Mouse (Mus musculus): ENCODE measurements around the gene Ccdc163. TPM values are rescaled to one million over a fixed set of nuclear protein-coding genes. Genes with fewer than 3 reads are reported as not detected.
A peak's percentile ranks its signal among the peaks of the same experiment; 100 is the strongest.

Gene Ccdc163
- polyA plus RNA-seq, 2 experiments from 2014 or later: 33.7 to 39.5 TPM

GRCm38 (mm10) chr4:116703804-116704203 is 4.5 kb upstream of the Ccdc163 start:
- ATAC-seq: no peak

- ATAC-seq: no peak
Observed at GRCm38 (mm10) chr4:116707666-116708065, 643 bp upstream of the Ccdc163 start.

- ATAC-seq: no peak
Observed at GRCm38 (mm10) chr4:116708791-116709390, 582 bp downstream of the Ccdc163 start.

- no peak for ATAC-seq
Observed at GRCm38 (mm10) chr4:116710154-116710553, 1.8 kb downstream of the Ccdc163 start.

- ATAC-seq: no peak
Observed at GRCm38 (mm10) chr4:116712536-116712935, 4.2 kb downstream of the Ccdc163 start.

GRCm38 (mm10) chr4:116719396-116719795 is 11.1 kb downstream of the Ccdc163 start:
- no peak for ATAC-seq

GRCm38 (mm10) chr4:116720343-116721097 is 12.2 kb downstream of the Ccdc163 start, which contains the start of gene Tesk2:
Gene Tesk2 (plus strand): TSS chr4:116720948.
- ATAC-seq: peak; percentile 95

GRCm38 (mm10) chr4:116721098-116721628 is 12.9 kb downstream of the Ccdc163 start:
- ATAC-seq: peak; percentile 3

- no peak for ATAC-seq
Observed at GRCm38 (mm10) chr4:116722230-116722629, 13.9 kb downstream of the Ccdc163 start.

- no peak for ATAC-seq
Observed at GRCm38 (mm10) chr4:116725444-116725843, 17.1 kb downstream of the Ccdc163 start.

- ATAC-seq: no peak
Observed at GRCm38 (mm10) chr4:116727401-116727800, 19.1 kb downstream of the Ccdc163 start.

GRCm38 (mm10) chr4:116729532-116729931 is 21.2 kb downstream of the Ccdc163 start:
- no peak for ATAC-seq

- no peak for ATAC-seq
Observed at GRCm38 (mm10) chr4:116731077-116731476, 22.8 kb downstream of the Ccdc163 start.

GRCm38 (mm10) chr4:116732355-116732754 is 24.0 kb downstream of the Ccdc163 start:
- ATAC-seq: no peak

GRCm38 (mm10) chr4:116734996-116735395 is 26.7 kb downstream of the Ccdc163 start:
- ATAC-seq: no peak

GRCm38 (mm10) chr4:116738972-116739751 is 30.9 kb downstream of the Ccdc163 start:
- no peak for ATAC-seq

GRCm38 (mm10) chr4:116749750-116750149 is 41.4 kb downstream of the Ccdc163 start:
- no peak for ATAC-seq

- ATAC-seq: no peak
Observed at GRCm38 (mm10) chr4:116761914-116762313, 53.6 kb downstream of the Ccdc163 start.

- no peak for ATAC-seq
Observed at GRCm38 (mm10) chr4:116764001-116764400, 55.7 kb downstream of the Ccdc163 start.

- ATAC-seq: no peak
Observed at GRCm38 (mm10) chr4:116768510-116768909, 60.2 kb downstream of the Ccdc163 start.

- ATAC-seq: no peak
Observed at GRCm38 (mm10) chr4:116769060-116769459, 60.8 kb downstream of the Ccdc163 start.

GRCm38 (mm10) chr4:116776391-116776790 is 68.1 kb downstream of the Ccdc163 start:
- ATAC-seq: no peak

- ATAC-seq: no peak
Observed at GRCm38 (mm10) chr4:116777079-116777478, 68.8 kb downstream of the Ccdc163 start.
